Mouse (Mus musculus): Measurements from ENCODE around the gene Esrrg. TPM values are rescaled to one million over a fixed set of nuclear protein-coding genes. Genes with fewer than 3 reads are reported as not detected.
A peak's percentile ranks its signal among the peaks of the same experiment; 100 is the strongest.

The Esrrg gene
- polyA plus RNA-seq, 1 experiment from 2014 or later = 1.8 TPM

GRCm38 (mm10) chr1:187698201-187698600 is 89.6 kb downstream of the Esrrg start:
- no peak overlapping the region for H3K27ac ChIP-seq
- no peak overlapping the region for H3K4me3 ChIP-seq
- no peaks in the 10 kb centered on the region for H3K36me3 ChIP-seq (replicated peaks)
- H3K4me1 ChIP-seq = no peaks in the 10 kb centered on the region
- WGBS = 91% methylated on average over 9 of the region's 9 CpGs
- no peaks in the 10 kb centered on the region for H3K27me3 ChIP-seq (ENCODE audit: poor library complexity, severe bottlenecking)
- no peaks in the 10 kb centered on the region for H3K9me3 ChIP-seq
- DNase-seq (ENCODE audit: extremely low spot score, low spot score) = no peak

GRCm38 (mm10) chr1:187700963-187701362 is 92.4 kb downstream of the Esrrg start:
- Histone ChIP-seq H3K36me3 (replicated peaks) (no peaks in the 10 kb centered on the region), H3K27ac (no peak overlapping the region), H3K9me3 (no peaks in the 10 kb centered on the region), H3K4me3 (no peak overlapping the region), H3K27me3 (ENCODE audit: poor library complexity, severe bottlenecking) (no peaks in the 10 kb centered on the region), H3K4me1 (peaks cover 2% of the 10 kb centered on the region; the same call in 1 of the 2 replicates)
- 70% methylated on average over 2 of the region's 2 CpGs for WGBS
- DNase-seq (ENCODE audit: extremely low spot score, low spot score) = no peak

GRCm38 (mm10) chr1:187704921-187705320 is 96.3 kb downstream of the Esrrg start:
- H3K36me3 ChIP-seq (replicated peaks) = no peaks in the 10 kb centered on the region

GRCm38 (mm10) chr1:187705348-187705747 is 96.8 kb downstream of the Esrrg start:
- WGBS = 93% methylated on average over 5 of the region's 5 CpGs

More at GRCm38 (mm10) chr1:187704921-187705320, 96.3 kb downstream of the Esrrg start:
- H3K27ac ChIP-seq = no peak overlapping the region
- 88% methylated on average over 4 of the region's 4 CpGs for WGBS
- H3K4me1 ChIP-seq = peaks cover 17% of the 10 kb centered on the region
- no peaks in the 10 kb centered on the region for H3K9me3 ChIP-seq
- DNase-seq (ENCODE audit: extremely low spot score, low spot score) = no peak
- no peak overlapping the region for H3K4me3 ChIP-seq
- no peaks in the 10 kb centered on the region for H3K27me3 ChIP-seq (ENCODE audit: poor library complexity, severe bottlenecking)

GRCm38 (mm10) chr1:187706046-187706445 is 97.5 kb downstream of the Esrrg start:
- H3K4me3 ChIP-seq = no peak overlapping the region
- H3K9me3 ChIP-seq = no peaks in the 10 kb centered on the region
- no peaks in the 10 kb centered on the region for H3K36me3 ChIP-seq (replicated peaks)
- 57% methylated on average over 6 of the region's 6 CpGs for WGBS
- peaks cover 26% of the 10 kb centered on the region for H3K4me1 ChIP-seq
- no peaks in the 10 kb centered on the region for H3K27me3 ChIP-seq (ENCODE audit: poor library complexity, severe bottlenecking)
- no peak overlapping the region for H3K27ac ChIP-seq
- DNase-seq (ENCODE audit: extremely low spot score, low spot score) = no peak

More at GRCm38 (mm10) chr1:187705348-187705747, 96.8 kb downstream of the Esrrg start:
- Histone ChIP-seq H3K9me3 (no peaks in the 10 kb centered on the region), H3K4me1 (peaks cover 21% of the 10 kb centered on the region), H3K27me3 (ENCODE audit: poor library complexity, severe bottlenecking) (no peaks in the 10 kb centered on the region), H3K4me3 (no peak overlapping the region), H3K27ac (no peak overlapping the region), H3K36me3 (replicated peaks) (no peaks in the 10 kb centered on the region)
- no peak for DNase-seq (ENCODE audit: extremely low spot score, low spot score)

- Histone ChIP-seq H3K4me1 (peaks cover 30% of the 10 kb centered on the region), H3K9me3 (no peaks in the 10 kb centered on the region), H3K27ac (no peak overlapping the region), H3K36me3 (replicated peaks) (no peaks in the 10 kb centered on the region), H3K27me3 (ENCODE audit: poor library complexity, severe bottlenecking) (no peaks in the 10 kb centered on the region), H3K4me3 (no peak overlapping the region)
- no peak for DNase-seq (ENCODE audit: extremely low spot score, low spot score)
These were observed 98.6 kb downstream of the Esrrg start for GRCm38 (mm10) chr1:187707176-187707575.

- Histone ChIP-seq H3K4me1 (peaks cover 36% of the 10 kb centered on the region), H3K4me3 (no peak overlapping the region), H3K9me3 (no peaks in the 10 kb centered on the region), H3K36me3 (replicated peaks) (no peaks in the 10 kb centered on the region), H3K27ac (no peak overlapping the region), H3K27me3 (ENCODE audit: poor library complexity, severe bottlenecking) (no peaks in the 10 kb centered on the region)
- DNase-seq (ENCODE audit: extremely low spot score, low spot score) = no peak
- 75% methylated on average over 8 of the region's 8 CpGs for WGBS
These were observed 101.9 kb downstream of the Esrrg start for GRCm38 (mm10) chr1:187710434-187710948.

GRCm38 (mm10) chr1:187721035-187721434 is 112.4 kb downstream of the Esrrg start:
- Histone ChIP-seq H3K4me1 (peaks cover 19% of the 10 kb centered on the region; the same call in 1 of the 2 replicates), H3K9me3 (no peaks in the 10 kb centered on the region), H3K27me3 (ENCODE audit: poor library complexity, severe bottlenecking) (no peaks in the 10 kb centered on the region), H3K4me3 (no peak overlapping the region), H3K36me3 (replicated peaks) (no peaks in the 10 kb centered on the region), H3K27ac (no peak overlapping the region)
- WGBS = 83% methylated on average over 3 of the region's 3 CpGs
- DNase-seq (ENCODE audit: extremely low spot score, low spot score) = no peak

GRCm38 (mm10) chr1:187722016-187722415 is 113.4 kb downstream of the Esrrg start:
- DNase-seq (ENCODE audit: extremely low spot score, low spot score) = no peak
- H3K4me3 ChIP-seq = no peak overlapping the region
- 0 out of 2 replicates have a peak overlapping the region, but pooled peaks have one; percentile 32 for H3K27ac ChIP-seq
- peaks cover 19% of the 10 kb centered on the region; the same call in 1 of the 2 replicates for H3K4me1 ChIP-seq
- no peaks in the 10 kb centered on the region for H3K36me3 ChIP-seq (replicated peaks)
- 70% methylated on average over 9 of the region's 9 CpGs for WGBS
- H3K27me3 ChIP-seq (ENCODE audit: poor library complexity, severe bottlenecking) = no peaks in the 10 kb centered on the region
- H3K9me3 ChIP-seq = no peaks in the 10 kb centered on the region

- no peaks in the 10 kb centered on the region for H3K9me3 ChIP-seq
- DNase-seq (ENCODE audit: extremely low spot score, low spot score) = no peak
- no peak overlapping the region for H3K27ac ChIP-seq
- peaks cover 17% of the 10 kb centered on the region; the same call in 1 of the 2 replicates for H3K4me1 ChIP-seq
- WGBS = 34% methylated on average over 1 of the region's 1 CpGs
- no peaks in the 10 kb centered on the region for H3K36me3 ChIP-seq (replicated peaks)
- H3K4me3 ChIP-seq = no peak overlapping the region
- H3K27me3 ChIP-seq (ENCODE audit: poor library complexity, severe bottlenecking) = no peaks in the 10 kb centered on the region
These were observed 116.1 kb downstream of the Esrrg start for GRCm38 (mm10) chr1:187724651-187725050.

- Histone ChIP-seq H3K4me1 (peaks cover 10% of the 10 kb centered on the region; the same call in 1 of the 2 replicates), H3K9me3 (no peaks in the 10 kb centered on the region), H3K27me3 (ENCODE audit: poor library complexity, severe bottlenecking) (no peaks in the 10 kb centered on the region), H3K27ac (no peak overlapping the region), H3K4me3 (no peak overlapping the region), H3K36me3 (replicated peaks) (no peaks in the 10 kb centered on the region)
- 73% methylated on average over 1 of the region's 1 CpGs for WGBS
- DNase-seq (ENCODE audit: extremely low spot score, low spot score) = no peak
These were observed 116.8 kb downstream of the Esrrg start for GRCm38 (mm10) chr1:187725351-187725750.

- Histone ChIP-seq H3K36me3 (replicated peaks) (no peaks in the 10 kb centered on the region), H3K4me3 (no peak overlapping the region), H3K27me3 (ENCODE audit: poor library complexity, severe bottlenecking) (no peaks in the 10 kb centered on the region), H3K9me3 (no peaks in the 10 kb centered on the region), H3K4me1 (peaks cover 6% of the 10 kb centered on the region), H3K27ac (no peak overlapping the region)
- WGBS = 87% methylated on average over 4 of the region's 4 CpGs
- DNase-seq (ENCODE audit: extremely low spot score, low spot score) = no peak
These were observed 122.6 kb downstream of the Esrrg start for GRCm38 (mm10) chr1:187731171-187731570.

GRCm38 (mm10) chr1:187736507-187736906 is 127.9 kb downstream of the Esrrg start:
- 61% methylated on average over 14 of the region's 14 CpGs for WGBS
- no peak for DNase-seq (ENCODE audit: extremely low spot score, low spot score)

GRCm38 (mm10) chr1:187737296-187737695 is 128.7 kb downstream of the Esrrg start:
- WGBS = 89% methylated on average over 7 of the region's 7 CpGs

More at GRCm38 (mm10) chr1:187736507-187736906, 127.9 kb downstream of the Esrrg start:
- Histone ChIP-seq H3K4me1 (peaks cover 13% of the 10 kb centered on the region), H3K27ac (no peak overlapping the region), H3K4me3 (no peak overlapping the region), H3K9me3 (no peaks in the 10 kb centered on the region), H3K27me3 (ENCODE audit: poor library complexity, severe bottlenecking) (no peaks in the 10 kb centered on the region), H3K36me3 (replicated peaks) (no peaks in the 10 kb centered on the region)

More at GRCm38 (mm10) chr1:187737296-187737695, 128.7 kb downstream of the Esrrg start:
- no peak overlapping the region for H3K27ac ChIP-seq
- peaks cover 16% of the 10 kb centered on the region for H3K4me1 ChIP-seq
- no peaks in the 10 kb centered on the region for H3K27me3 ChIP-seq (ENCODE audit: poor library complexity, severe bottlenecking)
- no peaks in the 10 kb centered on the region for H3K9me3 ChIP-seq
- no peak overlapping the region for H3K4me3 ChIP-seq
- no peak for DNase-seq (ENCODE audit: extremely low spot score, low spot score)
- H3K36me3 ChIP-seq (replicated peaks) = no peaks in the 10 kb centered on the region

Measured in forebrain, embryonic 10.5 days (tissue).